Mouse (Mus musculus): Measurements from ENCODE around the gene Nsun6.

DNA sequence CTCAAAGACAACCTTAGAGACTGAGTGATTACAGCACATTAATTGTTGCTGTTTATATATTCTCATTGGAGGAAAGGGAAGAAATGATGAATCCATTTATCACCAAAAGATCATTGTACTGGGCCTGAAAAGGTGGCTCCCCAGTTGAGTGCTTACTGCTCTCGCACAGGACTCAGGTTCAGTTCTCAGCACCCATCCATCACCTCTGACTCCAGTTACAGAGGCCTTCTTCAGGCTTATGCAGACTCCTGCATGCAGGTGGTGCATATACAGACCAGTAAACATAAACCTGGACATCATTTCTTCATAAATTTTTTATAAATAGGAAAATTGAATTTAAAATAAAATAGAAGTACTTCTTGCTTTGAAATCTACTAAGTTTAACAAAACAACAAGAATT, 46.8 kb downstream of the Nsun6 start:
- TF ChIP-seq CTCF (IDR thresholded peaks at IDR 0.05; ENCODE audit: control insufficient read depth, insufficient read depth, low read length) (no peak), POLR2A (IDR thresholded peaks at IDR 0.05; ENCODE audit: borderline replicate concordance, control insufficient read depth, low read depth, low read length) (no peak)

Data from bone marrow, adult 2 months (tissue).